ENCODE assay signal across 17 mouse cellular contexts in the genomic region with DNA sequence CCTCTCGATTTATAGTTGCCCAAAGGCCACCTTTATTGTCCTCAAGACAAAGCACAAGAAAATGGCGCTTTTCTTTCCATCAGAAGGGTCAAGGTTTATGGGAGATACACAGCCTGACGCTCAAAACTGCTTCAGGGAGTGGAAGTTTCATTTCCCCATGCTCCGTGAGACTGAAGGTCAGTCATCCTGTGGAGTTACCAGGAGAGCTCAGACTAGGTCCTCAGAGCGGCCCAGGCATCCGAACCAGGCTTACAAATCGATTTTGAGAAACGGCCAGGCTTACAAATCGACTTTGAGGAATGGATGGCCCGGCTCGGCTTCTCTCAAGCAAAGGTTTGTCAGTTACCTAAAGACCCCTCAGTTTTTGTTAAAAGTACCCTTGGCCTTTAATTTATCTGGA.
DNase-seq lines count a peak whose midpoint lies in the region; ATAC-seq lines count a peak whose summit lies in the region.
"Had no signal": no experiment of that assay in that cellular context is flagged by ENCODE, and none has a peak within 500 bp of the region (broad histone marks: within the 10 kb centered on the region; RNA-seq: fewer than 3 reads in every experiment).

No protein-coding gene starts in this region.

- H3K27ac ChIP-seq in kidney, embryonic 16.5 days (ENCODE audit: low read length), result 0 out of 2 replicates have a peak overlapping the region, but pooled peaks have one; percentile 30
- H3K27ac ChIP-seq: heart, embryonic 13.5 days; hindbrain, embryonic 10.5 days; left cerebral cortex, adult 2 months; midbrain, embryonic 12.5 days had no signal

- no peaks in the 10 kb centered on the region for H3K9me3 ChIP-seq in kidney, embryonic 16.5 days (ENCODE audit: low read length)
- H3K9me3 ChIP-seq: heart, embryonic 13.5 days; hindbrain, embryonic 10.5 days; midbrain, embryonic 12.5 days had no signal

- ATAC-seq in kidney, embryonic 16.5 days (ENCODE audit: low FRiP score, low TSS enrichment), result no peak
- ATAC-seq: CD4-positive, CD25-positive, alpha-beta regulatory T cell, adult 4 months had no signal

- peaks cover 20% of the 10 kb centered on the region for H3K4me1 ChIP-seq in kidney, embryonic 16.5 days (ENCODE audit: insufficient read depth, low read length)

- DNase-seq in kidney, adult 9 months, result no peak
- DNase-seq in R1 (ENCODE audit: low read depth, low spot score), result peak; percentile 58
- peak; percentile 21 for DNase-seq in adrenal gland, postnatal 25 days
- DNase-seq in monocyte, adult 2 months (ENCODE audit: low read depth in 1 of 2, low spot score in 2 of 2), result peak; percentile 20 to 25
- no peak for DNase-seq in cerebellum, postnatal 25 days
- DNase-seq in T-cell, adult 2 months (ENCODE audit: low spot score), result no peak
- DNase-seq: cerebellum, adult 11-12 months; kidney, adult 11 months; liver; lung, embryonic 14.5 days had no signal

- no peaks in the 10 kb centered on the region for H3K36me3 ChIP-seq in kidney, embryonic 16.5 days (ENCODE audit: insufficient read depth, low read length)
- H3K36me3 ChIP-seq: heart, embryonic 13.5 days; hindbrain, embryonic 10.5 days; midbrain, embryonic 12.5 days had no signal

- H3K4me2 ChIP-seq in kidney, embryonic 16.5 days (replicated peaks; ENCODE audit: low read depth, low read length), result no peak overlapping the region; the same call in 1 of the 2 replicates
- H3K4me2 ChIP-seq: lung, embryonic 14.5 days; midbrain, embryonic 12.5 days had no signal

- H3K27me3 ChIP-seq in kidney, embryonic 16.5 days (ENCODE audit: insufficient read depth, low read length), result no peaks in the 10 kb centered on the region
- H3K27me3 ChIP-seq: heart, embryonic 13.5 days; midbrain, embryonic 12.5 days had no signal

- no peak overlapping the region for H3K4me3 ChIP-seq in kidney, embryonic 16.5 days (ENCODE audit: low read length)
- H3K4me3 ChIP-seq: heart, embryonic 13.5 days; hindbrain, embryonic 10.5 days; left cerebral cortex, adult 2 months; midbrain, embryonic 12.5 days had no signal

- H3K9ac ChIP-seq in kidney, embryonic 16.5 days (replicated peaks; ENCODE audit: low read length), result no peak overlapping the region
- H3K9ac ChIP-seq: forebrain, postnatal 0 days; heart, embryonic 13.5 days; lung, embryonic 14.5 days; midbrain, embryonic 12.5 days had no signal

- 55% methylated on average over 11 of the region's 11 CpGs for whole genome bisulfite sequencing in kidney, embryonic 16.5 days

Comparison
In these comparisons a context has a peak if more than half of its experiments do, and no peak if none do; other contexts are left out.
1. DNase-seq: peak in R1 (single experiment), adrenal gland, postnatal 25 days (single experiment) and monocyte, adult 2 months (2 of 2); none in kidney, adult 9 months (single experiment), cerebellum, postnatal 25 days (0 of 2) and T-cell, adult 2 months (single experiment).